Comparison of ENCODE assay signal across 9 mouse cellular contexts in the genomic region with DNA sequence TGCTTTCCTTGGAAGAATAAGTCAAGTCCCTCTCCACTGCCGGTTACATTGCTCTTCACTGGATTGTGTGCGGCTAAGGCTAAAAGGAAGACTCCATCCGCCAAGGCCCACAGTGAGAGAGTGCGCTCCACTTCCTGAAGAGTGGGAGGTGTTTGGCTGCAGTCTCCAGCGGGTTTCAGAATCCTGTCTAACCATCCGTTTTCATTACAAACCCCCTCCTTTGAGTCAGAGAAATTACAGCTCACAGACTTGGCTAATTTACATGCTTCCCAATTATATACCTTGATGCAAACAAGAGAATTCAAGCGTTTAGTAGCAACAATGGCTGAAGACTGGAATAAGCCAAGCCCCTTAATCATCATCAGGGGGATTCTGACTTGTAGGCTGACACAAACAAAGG. TPM values are rescaled to one million over a fixed set of nuclear protein-coding genes. Genes with fewer than 3 reads are reported as not detected.
DNase-seq lines count a peak whose midpoint lies in the region; ATAC-seq and TF ChIP-seq lines count a peak whose summit lies in the region.
"Had no signal": no experiment of that assay in that cellular context is flagged by ENCODE, and none has a peak within 500 bp of the region (broad histone marks: within the 10 kb centered on the region; RNA-seq: fewer than 3 reads in every experiment).

No protein-coding gene starts in this region.

- no peak overlapping the region for H3K9ac ChIP-seq in forebrain, postnatal 0 days
- no peak overlapping the region for H3K9ac ChIP-seq in midbrain, embryonic 16.5 days (ENCODE audit: low read depth, low read length)

- peak; percentile 46 to 64 for DNase-seq in layer of hippocampus, adult 18-20 months (ENCODE audit: low spot score in 2 of 2)
- no peak for DNase-seq in layer of hippocampus, adult 9-10 months (ENCODE audit: low spot score)
- DNase-seq in forebrain, postnatal 0 days, result peak; percentile 61
- peak; percentile 68 for DNase-seq in kidney, postnatal 10 days
- no peak for DNase-seq in ovary, postnatal 10 days (ENCODE audit: low spot score)
- no peak for DNase-seq in urinary bladder, adult 2 months (ENCODE audit: low spot score)
- DNase-seq in thymus, postnatal 36 days, result no peak

- 14% methylated on average over 7 of the region's 7 CpGs for WGBS in forebrain, postnatal 0 days
- 32% methylated on average over 7 of the region's 7 CpGs for WGBS in midbrain, embryonic 16.5 days

- H3K9me3 ChIP-seq in forebrain, postnatal 0 days (ENCODE audit: low read length), result no peaks in the 10 kb centered on the region
- H3K9me3 ChIP-seq in midbrain, embryonic 16.5 days (replicated peaks; ENCODE audit: control insufficient read depth, low read length, poor library complexity, severe bottlenecking), result no peaks in the 10 kb centered on the region

- ATAC-seq in forebrain, postnatal 0 days, result peak; percentile 73
- ATAC-seq in midbrain, embryonic 16.5 days, result no peak

- TF ChIP-seq CTCF in forebrain, postnatal 0 days (IDR thresholded peaks at IDR 0.05; ENCODE audit: low read depth), result no peak

- H3K27me3 ChIP-seq in forebrain, postnatal 0 days (ENCODE audit: insufficient read depth, low read length), result no peaks in the 10 kb centered on the region
- H3K27me3 ChIP-seq in midbrain, embryonic 16.5 days (ENCODE audit: control insufficient read depth, insufficient read depth, low read depth, low read length), result no peaks in the 10 kb centered on the region

- no peak overlapping the region for H3K4me2 ChIP-seq in forebrain, postnatal 0 days (ENCODE audit: low read depth)
- no peak overlapping the region for H3K4me2 ChIP-seq in midbrain, embryonic 16.5 days (ENCODE audit: low read length)

- 0 out of 2 replicates have a peak overlapping the region, but pooled peaks have one; percentile 42 for H3K27ac ChIP-seq in forebrain, postnatal 0 days (ENCODE audit: low read depth, low read length)
- 0 out of 2 replicates have a peak overlapping the region, but pooled peaks have one; percentile 10 for H3K27ac ChIP-seq in midbrain, embryonic 16.5 days (ENCODE audit: low read length)

- no peaks in the 10 kb centered on the region for H3K36me3 ChIP-seq in forebrain, postnatal 0 days (ENCODE audit: insufficient read depth)
- H3K36me3 ChIP-seq in midbrain, embryonic 16.5 days (ENCODE audit: control insufficient read depth, insufficient read depth, low read length), result no peaks in the 10 kb centered on the region
- H3K36me3 ChIP-seq: G1E had no signal

- no peak overlapping the region for H3K4me3 ChIP-seq in forebrain, postnatal 0 days (ENCODE audit: low read depth, low read length)
- H3K4me3 ChIP-seq in midbrain, embryonic 16.5 days (ENCODE audit: low read depth, low read length), result no peak overlapping the region

- peaks cover 13% of the 10 kb centered on the region for H3K4me1 ChIP-seq in forebrain, postnatal 0 days (ENCODE audit: insufficient read depth)
- peaks cover 10% of the 10 kb centered on the region; the same call in 1 of the 2 replicates for H3K4me1 ChIP-seq in midbrain, embryonic 16.5 days (ENCODE audit: control insufficient read depth, insufficient read depth, low read length)

RNA-seq across cellular contexts. Expression of a gene that starts 55.1 kb away (rescaled TPM):
- 10 to 100 TPM; 25.2 to 28.2 TPM for total RNA-seq in layer of hippocampus, adult 18-20 months (2021)
- total RNA-seq in forebrain, postnatal 0 days (2014; rRNA removed), result 95.6 and 106 TPM in 2 replicates
- 30.2 and 40.2 TPM in 2 replicates for polyA plus RNA-seq in forebrain, postnatal 0 days (2015; fragmentation: Nextera tagmentation; extraction: Ambion mirVana)
- 54.6 and 55.0 TPM in 2 replicates for polyA plus RNA-seq in midbrain, embryonic 16.5 days (2015; fragmentation: Nextera tagmentation; extraction: Ambion mirVana)
- polyA plus RNA-seq in urinary bladder, adult 2 months (2012; rRNA removed), result 5.2 and 6.3 TPM in 2 replicates
- polyA plus RNA-seq: G1E had no signal

Comparison
In these comparisons a context has a peak if more than half of its experiments do, and no peak if none do; other contexts are left out.
1. DNase-seq: peak in layer of hippocampus, adult 18-20 months (2 of 2), forebrain, postnatal 0 days (single experiment) and kidney, postnatal 10 days (single experiment); none in layer of hippocampus, adult 9-10 months (single experiment), ovary, postnatal 10 days (single experiment), urinary bladder, adult 2 months (single experiment) and thymus, postnatal 36 days (0 of 2).